Mouse (Mus musculus) heart, embryonic 14.5 days (tissue): ENCODE results near the gene Twnk. TPM values are rescaled to one million over a fixed set of nuclear protein-coding genes. Genes with fewer than 3 reads are reported as not detected.

Experiments
- ATAC-seq: fragments of 200-750 bp; cut with Nextera tagmentation; 2 replicates; pipeline ENCODE4 v1.8.0; 2017; ENCODE audit warnings: low read depth, moderate TSS enrichment; ENCODE audit not compliant: insufficient number of reproducible peaks, insufficient read depth, low FRiP score
- H3K27ac ChIP-seq, 2 experiments: fragments of 200-500 bp in 1 of 2; fragments of 300-500 bp in 1 of 2; sonication (generic) in 1 of 2; replicated peaks in 1 of 2; 2 replicates each; pipeline ENCODE4 v1.5.1; 2012 to 2014; ENCODE audit warnings: low read depth in 2 of 2, low read length in 2 of 2, control low read depth in 1 of 2, mild to moderate bottlenecking in 1 of 2, mixed read lengths in 1 of 2; ENCODE audit not compliant: control insufficient read depth in 1 of 2, insufficient read depth in 1 of 2
- H3K27me3 ChIP-seq: fragments of 300-500 bp; sonication (generic); 2 replicates; pipeline ENCODE4 v1.6.1; 2014; ENCODE audit warnings: mild to moderate bottlenecking, low read length, control low read depth; ENCODE audit not compliant: control insufficient read depth, insufficient read depth
- H3K36me3 ChIP-seq: fragments of 300-500 bp; sonication (generic); 2 replicates; pipeline ENCODE4 v1.6.1; 2014; ENCODE audit warnings: mild to moderate bottlenecking, control low read depth, low read length, mixed read lengths; ENCODE audit not compliant: control insufficient read depth, insufficient read depth
- H3K4me1 ChIP-seq, 2 experiments: fragments of 200-500 bp in 1 of 2; fragments of 300-500 bp in 1 of 2; sonication (generic) in 1 of 2; 2 replicates each; pipeline ENCODE4 v1.6.1; 2012 to 2014; ENCODE audit warnings: low read length in 2 of 2, control low read depth in 1 of 2, mixed read lengths in 1 of 2; ENCODE audit not compliant: control insufficient read depth in 2 of 2, insufficient read depth in 2 of 2
- H3K4me2 ChIP-seq: fragments of 300-500 bp; sonication (generic); 2 replicates; pipeline ENCODE4 v1.6.1; 2014; ENCODE audit warnings: mild to moderate bottlenecking, low read length
- H3K4me3 ChIP-seq, 2 experiments: fragments of 200-500 bp in 1 of 2; fragments of 300-500 bp in 1 of 2; sonication (generic) in 1 of 2; 2 replicates each; pipeline ENCODE4 v1.5.1; 2012 to 2014; ENCODE audit warnings: low read length in 2 of 2, mild to moderate bottlenecking in 2 of 2, control low read depth in 1 of 2, low read depth in 1 of 2, moderate library complexity in 1 of 2; ENCODE audit not compliant: control insufficient read depth in 1 of 2, insufficient read depth in 1 of 2
- H3K9ac ChIP-seq: fragments of 300-500 bp; sonication (generic); 2 replicates; pipeline ENCODE4 v1.6.1; 2014; ENCODE audit warnings: mild to moderate bottlenecking, low read length
- H3K9me3 ChIP-seq: fragments of 300-500 bp; sonication (generic); 2 replicates; pipeline ENCODE4 v1.6.1; 2016; ENCODE audit warnings: low read length, control low read depth; ENCODE audit not compliant: control insufficient read depth
- WGBS: fragments of 180-500 bp; shearing (Covaris S2); extraction: QIAGEN DNeasy Blood & Tissue Kit; methylation state at CpG from one replicate; pipeline ENCODE4 v1.1.7; 2014; 5-methylcytosine and 5-hydroxymethylcytosine counted together
- polyA plus RNA-seq: library from polyadenylated mRNA; unstranded; fragments of >200 nt; fragmentation: Nextera tagmentation; extraction: Ambion mirVana; gene quantifications from 2 replicates; pipeline ENCODE4 v1.2.1, GENCODE M21; 2014

The Twnk gene
- polyA plus RNA-seq, 1 experiment from 2014 or later = 14.6 TPM

- peak overlapping the region; percentile 96; the same call in 1 of the 2 replicates for H3K9ac ChIP-seq
- no peaks in the 10 kb centered on the region for H3K27me3 ChIP-seq
- ATAC-seq = no peak
- H3K4me1 ChIP-seq = peaks cover 13 to 17% of the 10 kb centered on the region in 2 experiments
- H3K4me2 ChIP-seq = peak overlapping the region; percentile 98; the same call in 1 of the 2 replicates
- no peak overlapping the region for H3K4me3 ChIP-seq
- H3K36me3 ChIP-seq = peaks cover 39% of the 10 kb centered on the region
- peak overlapping the region in 1 of 2 experiments; percentile 100; a peak in 2 of 4 replicates for H3K27ac ChIP-seq
- 62% methylated on average over 6 of the region's 6 CpGs for WGBS
- no peaks in the 10 kb centered on the region for H3K9me3 ChIP-seq
Observed at GRCm38 (mm10) chr19:45013581-45014225, 8.2 kb downstream of the Twnk start.

GRCm38 (mm10) chr19:45014335-45014971, 9.0 kb downstream of the Twnk start, which contains the start of gene Lzts2:
TSS of gene Lzts2 (plus strand) at chr19:45014414.
- Histone ChIP-seq H3K27ac (peak within 1 kb of the TSS; percentile 100), H3K9me3 (no peaks in the 10 kb centered on the region), H3K27me3 (no peaks in the 10 kb centered on the region), H3K4me1 (peaks cover 16 to 24% of the 10 kb centered on the region in 2 experiments), H3K36me3 (peaks cover 34% of the 10 kb centered on the region), H3K4me3 (peak within 1 kb of the TSS; percentile 58 to 79), H3K9ac (peak within 1 kb of the TSS; percentile 96), H3K4me2 (peak within 1 kb of the TSS; percentile 98)
- ATAC-seq = no peak
- WGBS = 8% methylated on average over 10 of the region's 10 CpGs

DNA sequence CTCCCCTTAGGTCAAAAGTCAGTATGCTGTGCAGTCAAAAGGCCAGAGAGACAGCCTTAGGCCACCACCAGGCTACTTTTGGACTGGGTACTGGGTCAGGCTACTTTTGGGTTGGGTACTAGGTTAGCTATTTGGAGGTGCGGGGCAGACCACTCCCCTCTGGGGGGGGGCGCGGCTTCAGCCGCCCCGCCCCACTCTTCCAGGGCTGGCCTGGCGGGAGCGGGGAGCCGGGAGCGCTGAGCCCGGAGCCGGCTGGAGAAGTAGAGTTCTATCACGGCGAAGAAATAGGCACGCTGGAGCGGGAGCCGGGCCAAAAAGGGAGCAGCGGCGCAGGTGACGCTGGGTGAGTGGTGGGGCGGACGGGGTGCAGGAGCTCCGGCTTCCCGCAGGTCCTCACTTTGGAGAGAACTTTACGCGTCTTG, 9.5 kb downstream of the Twnk start:
- H3K9ac ChIP-seq = peak overlapping the region; percentile 96
- peaks cover 30% of the 10 kb centered on the region for H3K36me3 ChIP-seq
- H3K9me3 ChIP-seq = no peaks in the 10 kb centered on the region
- peak overlapping the region; percentile 58 to 79 for H3K4me3 ChIP-seq
- no peaks in the 10 kb centered on the region for H3K27me3 ChIP-seq
- peak overlapping the region; percentile 98 for H3K4me2 ChIP-seq
- H3K4me1 ChIP-seq = peaks cover 16 to 29% of the 10 kb centered on the region in 2 experiments
- under 1% methylated on average over 25 of the region's 25 CpGs for WGBS
- H3K27ac ChIP-seq = peak overlapping the region; percentile 100
- peak; percentile 7; the same call in 1 of the 2 replicates for ATAC-seq

GRCm38 (mm10) chr19:45015518-45016281, 10.2 kb downstream of the Twnk start:
- under 1% methylated on average over 34 of the region's 34 CpGs for WGBS
- Histone ChIP-seq H3K36me3 (peaks cover 25% of the 10 kb centered on the region), H3K9ac (peak overlapping the region; percentile 96), H3K27ac (peak overlapping the region; percentile 100), H3K9me3 (no peaks in the 10 kb centered on the region), H3K4me2 (peak overlapping the region; percentile 98), H3K27me3 (no peaks in the 10 kb centered on the region), H3K4me3 (peak overlapping the region; percentile 58 to 79), H3K4me1 (peaks cover 22 to 36% of the 10 kb centered on the region in 2 experiments)
- ATAC-seq = no peak

DNA sequence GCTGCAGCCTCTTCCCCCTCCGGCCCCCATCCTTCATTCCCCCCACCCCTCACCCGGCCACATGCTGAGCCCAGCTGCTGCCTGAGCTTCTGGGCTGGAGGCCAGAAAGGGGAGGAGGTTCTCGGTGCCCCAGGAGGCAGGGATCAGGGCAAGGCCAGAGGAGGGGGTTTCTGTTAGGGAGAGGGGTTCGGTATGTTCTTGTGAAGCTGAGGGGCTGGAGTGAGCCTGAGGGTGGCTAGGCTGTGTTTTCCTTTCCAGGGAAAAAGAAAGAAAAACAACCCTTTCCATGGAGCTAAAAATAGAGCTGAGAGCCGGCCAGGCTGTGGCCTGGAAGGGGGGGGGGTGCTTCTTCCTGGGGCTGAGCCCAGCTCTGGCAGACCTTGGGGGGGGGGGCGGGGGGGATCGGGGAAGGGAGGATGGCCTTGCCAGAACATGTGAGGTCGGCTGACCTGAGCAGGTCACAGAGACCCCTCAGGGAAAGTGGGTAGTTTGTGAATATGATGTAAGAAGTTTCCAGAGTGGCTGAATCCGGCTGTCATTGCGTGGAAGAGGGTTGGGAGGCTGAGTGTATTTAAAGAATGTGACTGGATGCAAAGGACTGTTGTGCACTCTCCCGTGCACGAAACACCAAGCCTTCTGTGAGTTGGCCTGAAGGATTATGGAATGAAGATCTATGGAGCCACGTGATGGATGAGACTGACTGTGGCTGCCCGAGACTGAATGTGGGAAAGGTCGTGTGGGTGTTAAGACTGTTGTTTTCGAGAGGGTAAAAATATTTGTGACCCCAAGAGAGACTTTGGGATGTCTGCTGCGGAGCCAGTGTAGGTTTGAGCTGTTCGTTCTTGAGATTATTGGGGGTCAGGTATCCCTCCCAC, 11.1 kb downstream of the Twnk start:
- Histone ChIP-seq H3K27me3 (no peaks in the 10 kb centered on the region), H3K9ac (peak overlapping the region; percentile 96), H3K9me3 (no peaks in the 10 kb centered on the region), H3K4me1 (peaks cover 23 to 45% of the 10 kb centered on the region in 2 experiments), H3K4me2 (peak overlapping the region; percentile 98), H3K36me3 (peaks cover 23% of the 10 kb centered on the region), H3K4me3 (peak overlapping the region; percentile 58 to 79), H3K27ac (peak overlapping the region; percentile 100)
- ATAC-seq = peak; percentile 28
- WGBS = under 1% methylated on average over 17 of the region's 18 CpGs

DNA sequence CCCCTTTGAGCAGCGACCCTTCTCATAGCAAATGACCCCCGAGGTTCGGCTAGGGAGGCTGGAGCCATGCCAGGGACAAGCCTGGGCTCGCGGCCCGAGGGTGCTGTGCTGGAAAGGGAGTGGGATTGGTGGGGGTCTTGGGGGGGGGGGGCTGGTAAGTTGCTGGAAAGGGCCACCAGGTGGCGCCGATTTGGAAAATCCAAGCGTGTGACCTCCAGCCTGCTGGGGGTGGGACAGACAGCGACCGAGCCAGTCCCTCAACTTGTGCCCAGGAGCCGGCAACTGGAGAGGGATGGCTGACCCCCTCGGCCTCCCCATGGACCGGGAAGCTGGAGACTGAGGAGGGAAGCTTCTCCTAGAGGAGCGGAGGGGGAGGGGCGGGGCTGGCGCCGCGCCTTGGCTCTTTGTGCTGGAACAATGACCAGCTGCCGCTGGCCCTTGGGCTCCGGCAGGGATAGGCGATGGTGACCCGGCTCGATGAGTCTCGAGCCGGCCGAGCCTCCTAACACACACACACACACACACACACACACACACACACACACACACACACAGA, 11.8 kb downstream of the Twnk start:
- ATAC-seq = peak; percentile 60
- Histone ChIP-seq H3K4me2 (peak overlapping the region; percentile 98), H3K4me1 (peaks cover 23 to 46% of the 10 kb centered on the region in 2 experiments), H3K27me3 (no peaks in the 10 kb centered on the region), H3K9me3 (no peaks in the 10 kb centered on the region), H3K9ac (peak overlapping the region; percentile 96), H3K36me3 (peaks cover 23% of the 10 kb centered on the region), H3K4me3 (peak overlapping the region; percentile 68 to 79), H3K27ac (peak overlapping the region; percentile 98 to 100)
- WGBS = 1% methylated on average over 23 of the region's 27 CpGs
